Mouse (Mus musculus): ENCODE measurements around the gene Cldn34b2. TPM values are rescaled to one million over a fixed set of nuclear protein-coding genes. Genes with fewer than 3 reads are reported as not detected.
"Not testable (repeated sequence)": the region's sequence is repeated elsewhere in the genome, so short reads cannot be mapped to it uniquely, and the experiment has no call there.

Gene Cldn34b2
- polyA plus RNA-seq (2012; rRNA removed): not detected in 2 replicates

- not testable (repeated sequence) for H3K27ac ChIP-seq (ENCODE audit: insufficient read depth, low read depth, low read length); H3K27me3 ChIP-seq (ENCODE audit: control insufficient read depth, insufficient read depth, low read length); H3K4me1 ChIP-seq (ENCODE audit: control insufficient read depth, insufficient read depth, insufficient read length, low read length); H3K4me3 ChIP-seq (ENCODE audit: low read depth, low read length); H3K36me3 ChIP-seq (ENCODE audit: control insufficient read depth, insufficient read depth, low read length)
- WGBS: 76% methylated on average over 3 of the region's 3 CpGs
These were observed at the start of gene Cldn34b2 for GRCm38 (mm10) chrX:155128312-155128711. Gene Cldn34b2 (minus strand): TSS chrX:155128412.

GRCm38 (mm10) chrX:155177640-155178039, 49.4 kb upstream of the Cldn34b2 start:
- Histone ChIP-seq H3K4me1 (ENCODE audit: control insufficient read depth, insufficient read depth, insufficient read length, low read length) (no peaks in the 10 kb centered on the region), H3K4me3 (ENCODE audit: low read depth, low read length) (no peak overlapping the region), H3K27ac (ENCODE audit: insufficient read depth, low read depth, low read length) (peak overlapping the region; percentile 35; the same call in 1 of the 2 replicates), H3K27me3 (ENCODE audit: control insufficient read depth, insufficient read depth, low read length) (no peaks in the 10 kb centered on the region), H3K36me3 (ENCODE audit: control insufficient read depth, insufficient read depth, low read length) (no peaks in the 10 kb centered on the region)
- TF ChIP-seq POLR2A (IDR thresholded peaks at IDR 0.05; ENCODE audit: low read depth, low read length) (no peak), CTCF (IDR thresholded peaks at IDR 0.05; ENCODE audit: extremely low read depth, insufficient read length, insufficient replicate concordance, low read depth, low read length) (no peak)
- WGBS: 44% methylated on average over 2 of the region's 2 CpGs

DNA sequence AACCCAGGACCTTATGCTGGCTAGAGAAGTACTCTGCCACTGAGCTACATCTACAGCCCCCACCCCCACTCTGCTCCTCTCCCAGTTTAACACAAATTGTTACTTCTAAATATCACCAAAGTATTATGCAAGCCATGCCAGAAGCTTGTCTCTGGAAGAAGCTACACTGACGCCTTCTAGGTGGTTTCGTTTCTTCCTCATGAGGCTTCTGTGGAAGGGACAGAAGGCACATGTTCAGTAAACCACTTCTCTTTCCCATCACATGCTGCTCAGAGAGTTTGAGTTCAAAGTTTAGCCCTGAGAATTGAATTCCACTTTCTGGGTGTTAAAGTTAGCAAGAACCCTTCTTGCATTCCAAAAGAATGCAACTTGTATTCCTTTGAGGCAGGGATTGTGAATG, 49.0 kb upstream of the Cldn34b2 start:
- Histone ChIP-seq H3K27me3 (ENCODE audit: control insufficient read depth, insufficient read depth, low read length) (no peaks in the 10 kb centered on the region), H3K36me3 (ENCODE audit: control insufficient read depth, insufficient read depth, low read length) (no peaks in the 10 kb centered on the region), H3K4me1 (ENCODE audit: control insufficient read depth, insufficient read depth, insufficient read length, low read length) (no peaks in the 10 kb centered on the region), H3K4me3 (ENCODE audit: low read depth, low read length) (no peak overlapping the region), H3K27ac (ENCODE audit: insufficient read depth, low read depth, low read length) (peak overlapping the region; percentile 35; the same call in 1 of the 2 replicates)
- TF ChIP-seq POLR2A (IDR thresholded peaks at IDR 0.05; ENCODE audit: low read depth, low read length): no peak
- no peak for TF ChIP-seq CTCF (IDR thresholded peaks at IDR 0.05; ENCODE audit: extremely low read depth, insufficient read length, insufficient replicate concordance, low read depth, low read length)
- WGBS: 24% methylated on average over 2 of the region's 2 CpGs

DNA sequence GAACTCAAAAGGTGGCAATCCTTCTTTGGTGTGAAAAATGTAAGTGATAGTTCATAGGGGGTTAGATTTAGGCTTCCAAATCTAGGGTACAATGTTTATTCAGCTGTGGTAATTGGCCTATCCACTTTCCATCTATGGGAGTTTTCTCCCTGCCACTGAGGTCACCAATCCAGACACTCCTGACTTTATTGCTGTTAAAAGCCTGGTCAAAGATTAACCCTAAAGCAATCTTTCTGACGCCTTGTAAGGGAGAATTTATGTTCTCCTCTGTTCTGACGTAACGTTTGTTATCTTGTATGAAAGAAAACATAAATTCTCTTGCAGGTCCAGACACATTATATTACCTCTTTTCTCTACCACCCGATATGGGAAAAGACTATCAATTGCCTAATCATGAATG, 47.4 kb upstream of the Cldn34b2 start:
- H3K4me1 ChIP-seq (ENCODE audit: control insufficient read depth, insufficient read depth, insufficient read length, low read length): no peaks in the 10 kb centered on the region
- TF ChIP-seq CTCF (IDR thresholded peaks at IDR 0.05; ENCODE audit: extremely low read depth, insufficient read length, insufficient replicate concordance, low read depth, low read length): no peak
- no peak for TF ChIP-seq POLR2A (IDR thresholded peaks at IDR 0.05; ENCODE audit: low read depth, low read length)
- no peaks in the 10 kb centered on the region for H3K36me3 ChIP-seq (ENCODE audit: control insufficient read depth, insufficient read depth, low read length)
- no peaks in the 10 kb centered on the region for H3K27me3 ChIP-seq (ENCODE audit: control insufficient read depth, insufficient read depth, low read length)
- H3K27ac ChIP-seq (ENCODE audit: insufficient read depth, low read depth, low read length): peak overlapping the region; percentile 65; the same call in 1 of the 2 replicates
- WGBS: 19% methylated on average over 4 of the region's 4 CpGs
- no peak overlapping the region for H3K4me3 ChIP-seq (ENCODE audit: low read depth, low read length)

GRCm38 (mm10) chrX:155172310-155172709, 44.1 kb upstream of the Cldn34b2 start:
- TF ChIP-seq POLR2A (IDR thresholded peaks at IDR 0.05; ENCODE audit: low read depth, low read length) (no peak), CTCF (IDR thresholded peaks at IDR 0.05; ENCODE audit: extremely low read depth, insufficient read length, insufficient replicate concordance, low read depth, low read length) (no peak)
- H3K27ac ChIP-seq (ENCODE audit: insufficient read depth, low read depth, low read length): no peak overlapping the region
- H3K36me3 ChIP-seq (ENCODE audit: control insufficient read depth, insufficient read depth, low read length): no peaks in the 10 kb centered on the region
- no peaks in the 10 kb centered on the region for H3K27me3 ChIP-seq (ENCODE audit: control insufficient read depth, insufficient read depth, low read length)
- no peaks in the 10 kb centered on the region for H3K4me1 ChIP-seq (ENCODE audit: control insufficient read depth, insufficient read depth, insufficient read length, low read length)
- H3K4me3 ChIP-seq (ENCODE audit: low read depth, low read length): no peak overlapping the region

DNA sequence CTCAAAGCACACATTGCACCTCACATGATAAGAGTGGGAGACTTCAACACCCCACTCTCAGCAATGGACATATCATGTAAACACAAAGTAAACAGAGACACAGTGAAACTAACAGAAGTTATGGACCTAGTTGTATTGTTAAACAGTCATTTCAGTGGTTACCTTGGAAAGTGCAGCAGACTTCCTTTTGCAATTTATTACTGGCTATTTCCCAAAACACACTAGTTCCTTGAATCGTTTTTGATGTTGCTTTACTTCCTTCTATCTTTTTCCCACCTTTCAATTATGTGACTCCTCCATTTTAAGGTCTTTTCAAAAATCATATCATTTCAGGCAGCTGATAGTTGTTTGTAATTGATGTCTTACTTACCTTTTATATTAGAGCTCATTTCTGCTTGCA, 43.5 kb upstream of the Cldn34b2 start:
- Histone ChIP-seq H3K27ac (ENCODE audit: insufficient read depth, low read depth, low read length) (no peak overlapping the region), H3K27me3 (ENCODE audit: control insufficient read depth, insufficient read depth, low read length) (no peaks in the 10 kb centered on the region), H3K4me3 (ENCODE audit: low read depth, low read length) (no peak overlapping the region), H3K4me1 (ENCODE audit: control insufficient read depth, insufficient read depth, insufficient read length, low read length) (no peaks in the 10 kb centered on the region), H3K36me3 (ENCODE audit: control insufficient read depth, insufficient read depth, low read length) (no peaks in the 10 kb centered on the region)
- 17% methylated on average over 1 of the region's 1 CpGs for WGBS
- TF ChIP-seq CTCF (IDR thresholded peaks at IDR 0.05; ENCODE audit: extremely low read depth, insufficient read length, insufficient replicate concordance, low read depth, low read length) (no peak), POLR2A (IDR thresholded peaks at IDR 0.05; ENCODE audit: low read depth, low read length) (no peak)

DNA sequence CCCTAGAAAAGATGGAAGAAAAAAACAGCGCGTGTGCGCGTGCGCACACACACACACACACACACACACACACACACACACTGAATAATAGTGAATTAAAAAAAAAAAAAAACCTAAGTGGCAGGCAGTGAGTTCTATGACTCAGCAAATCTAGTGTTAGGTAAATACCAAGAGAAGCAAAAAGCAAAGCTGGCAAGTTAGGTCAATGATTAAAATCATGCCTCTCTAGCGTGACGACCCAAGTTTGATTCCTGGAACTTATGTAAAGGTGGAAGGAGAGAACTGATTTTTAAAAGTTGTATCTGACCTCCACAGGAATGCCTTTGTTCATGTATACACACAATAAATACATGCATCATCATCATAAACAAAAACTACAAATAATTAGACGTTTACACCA, 41.7 kb upstream of the Cldn34b2 start:
- Histone ChIP-seq H3K4me3 (ENCODE audit: low read depth, low read length) (no peak overlapping the region), H3K36me3 (ENCODE audit: control insufficient read depth, insufficient read depth, low read length) (no peaks in the 10 kb centered on the region), H3K27ac (ENCODE audit: insufficient read depth, low read depth, low read length) (no peak overlapping the region), H3K4me1 (ENCODE audit: control insufficient read depth, insufficient read depth, insufficient read length, low read length) (no peaks in the 10 kb centered on the region), H3K27me3 (ENCODE audit: control insufficient read depth, insufficient read depth, low read length) (no peaks in the 10 kb centered on the region)
- TF ChIP-seq CTCF (IDR thresholded peaks at IDR 0.05; ENCODE audit: extremely low read depth, insufficient read length, insufficient replicate concordance, low read depth, low read length): no peak
- WGBS: 86% methylated on average over 8 of the region's 8 CpGs

DNA sequence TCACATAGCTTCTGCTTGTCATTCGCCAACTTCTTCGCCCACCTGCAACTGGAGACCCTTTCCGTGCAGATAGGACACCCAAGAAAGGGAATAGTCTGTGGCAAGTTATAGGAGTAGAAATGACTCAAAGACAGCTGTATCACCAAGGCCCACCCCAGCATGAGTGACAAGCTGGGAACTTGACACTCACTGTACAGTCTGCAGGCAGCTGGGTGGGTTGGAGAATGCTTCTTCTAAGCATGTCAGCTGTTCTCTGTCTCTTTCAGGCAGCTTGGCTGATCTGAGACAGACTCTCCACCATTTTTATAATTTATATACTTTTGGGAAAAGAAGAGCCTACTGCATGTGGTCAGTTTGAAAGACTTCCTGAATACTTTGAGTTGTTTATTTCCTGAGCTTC, 39.5 kb upstream of the Cldn34b2 start:
- 95% methylated on average over 3 of the region's 3 CpGs for WGBS
- TF ChIP-seq CTCF (IDR thresholded peaks at IDR 0.05; ENCODE audit: extremely low read depth, insufficient read length, insufficient replicate concordance, low read depth, low read length): no peak
- no peak for TF ChIP-seq POLR2A (IDR thresholded peaks at IDR 0.05; ENCODE audit: low read depth, low read length)
- H3K4me1 ChIP-seq (ENCODE audit: control insufficient read depth, insufficient read depth, insufficient read length, low read length): no peaks in the 10 kb centered on the region
- no peak overlapping the region for H3K27ac ChIP-seq (ENCODE audit: insufficient read depth, low read depth, low read length)
- no peak overlapping the region for H3K4me3 ChIP-seq (ENCODE audit: low read depth, low read length)
- no peaks in the 10 kb centered on the region for H3K36me3 ChIP-seq (ENCODE audit: control insufficient read depth, insufficient read depth, low read length)
- no peaks in the 10 kb centered on the region for H3K27me3 ChIP-seq (ENCODE audit: control insufficient read depth, insufficient read depth, low read length)

Data from small intestine, adult 2 months (tissue).